Mouse (Mus musculus) intestine, embryonic 14.5 days (tissue): ENCODE results near the gene Fbxo28. TPM values are rescaled to one million over a fixed set of nuclear protein-coding genes. Genes with fewer than 3 reads are reported as not detected.
"Not testable (repeated sequence)": the region's sequence is repeated elsewhere in the genome, so short reads cannot be mapped to it uniquely, and the experiment has no call there.

Source experiments
- ATAC-seq: fragments of 200-750 bp; cut with Nextera tagmentation; replicated peaks from 2 replicates; pipeline ENCODE4 v1.8.0; 2017; ENCODE audit warnings: low read depth, moderate number of reproducible peaks, moderate TSS enrichment, moderate library complexity; ENCODE audit not compliant: low FRiP score, low TSS enrichment
- DNase-seq: peaks from one replicate; pipeline ENCODE4 v3.0.0-alpha.2; 2018; ENCODE audit warnings: low spot score
- H3K27ac ChIP-seq: fragments of 300-500 bp; sonication (generic); 2 replicates; pipeline ENCODE4 v1.5.1; 2014; ENCODE audit warnings: low read depth, mild to moderate bottlenecking, control low read depth
- H3K27me3 ChIP-seq: fragments of 300-500 bp; sonication (generic); replicated peaks from 2 replicates; pipeline ENCODE4 v1.6.1; 2014; ENCODE audit warnings: low read length, control low read depth; ENCODE audit not compliant: control insufficient read depth, insufficient read depth
- H3K36me3 ChIP-seq: fragments of 300-500 bp; sonication (generic); 2 replicates; pipeline ENCODE4 v1.6.1; 2014; ENCODE audit warnings: low read length, control low read depth; ENCODE audit not compliant: control insufficient read depth, insufficient read depth
- H3K4me1 ChIP-seq: fragments of 300-500 bp; sonication (generic); replicated peaks from 2 replicates; pipeline ENCODE4 v1.6.1; 2014; ENCODE audit warnings: low read length, control low read depth, mixed read lengths; ENCODE audit not compliant: control insufficient read depth, insufficient read depth
- H3K4me2 ChIP-seq: fragments of 300-500 bp; sonication (generic); 2 replicates; pipeline ENCODE4 v1.6.1; 2014; ENCODE audit warnings: low read length
- H3K4me3 ChIP-seq: fragments of 300-500 bp; sonication (generic); 2 replicates; pipeline ENCODE4 v1.5.1; 2014; ENCODE audit warnings: low read depth, low read length, control low read depth, mixed read lengths
- H3K9ac ChIP-seq: fragments of 300-500 bp; sonication (generic); 2 replicates; pipeline ENCODE4 v1.6.1; 2014; ENCODE audit warnings: mild to moderate bottlenecking, low read length
- H3K9me3 ChIP-seq: fragments of 300-500 bp; sonication (generic); 2 replicates; pipeline ENCODE4 v1.6.1; 2016; ENCODE audit warnings: low read length, control low read depth; ENCODE audit not compliant: control insufficient read depth
- WGBS: fragments of 180-500 bp; shearing (Covaris S2); extraction: QIAGEN DNeasy Blood & Tissue Kit; methylation state at CpG from one replicate; pipeline ENCODE4 v1.1.7; 2014; 5-methylcytosine and 5-hydroxymethylcytosine counted together
- polyA plus RNA-seq: library from polyadenylated mRNA; unstranded; fragments of >200 nt; fragmentation: Nextera tagmentation; extraction: Ambion mirVana; gene quantifications from 2 replicates; pipeline ENCODE4 v1.2.1, GENCODE M21; 2014

Gene Fbxo28
- polyA plus RNA-seq, 1 experiment from 2014 or later: 22.6 TPM

GRCm38 (mm10) chr1:182290741-182291140, 50.7 kb downstream of the Fbxo28 start:
- H3K4me1 ChIP-seq, H3K9me3 ChIP-seq, H3K36me3 ChIP-seq, H3K4me2 ChIP-seq, DNase-seq, H3K4me3 ChIP-seq, H3K27ac ChIP-seq, H3K9ac ChIP-seq, H3K27me3 ChIP-seq, ATAC-seq: not testable (repeated sequence)
- 90% methylated on average over 3 of the region's 3 CpGs for WGBS

DNA sequence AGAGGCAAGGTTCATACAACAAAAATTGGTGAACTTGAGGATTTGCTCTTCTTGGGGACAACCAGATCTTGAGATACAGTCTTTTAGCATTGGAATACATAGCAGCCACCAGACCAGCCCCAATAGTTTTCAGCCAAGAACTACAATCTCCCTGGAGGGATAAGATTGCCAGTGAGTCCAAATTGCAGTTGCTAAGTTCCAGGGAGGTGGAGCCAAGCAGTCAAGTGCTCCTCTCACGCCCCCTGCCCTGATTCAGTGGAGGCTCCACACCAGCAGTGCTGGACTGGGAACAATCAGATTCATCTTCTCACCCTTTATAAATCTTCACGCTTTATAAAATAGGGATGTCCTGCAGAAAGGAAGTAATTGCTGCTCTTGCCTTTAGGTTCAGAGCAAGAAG, 51.6 kb downstream of the Fbxo28 start:
- WGBS: 69% methylated on average over 2 of the region's 2 CpGs
- no peak for DNase-seq
- H3K9me3 ChIP-seq: no peaks in the 10 kb centered on the region

DNA sequence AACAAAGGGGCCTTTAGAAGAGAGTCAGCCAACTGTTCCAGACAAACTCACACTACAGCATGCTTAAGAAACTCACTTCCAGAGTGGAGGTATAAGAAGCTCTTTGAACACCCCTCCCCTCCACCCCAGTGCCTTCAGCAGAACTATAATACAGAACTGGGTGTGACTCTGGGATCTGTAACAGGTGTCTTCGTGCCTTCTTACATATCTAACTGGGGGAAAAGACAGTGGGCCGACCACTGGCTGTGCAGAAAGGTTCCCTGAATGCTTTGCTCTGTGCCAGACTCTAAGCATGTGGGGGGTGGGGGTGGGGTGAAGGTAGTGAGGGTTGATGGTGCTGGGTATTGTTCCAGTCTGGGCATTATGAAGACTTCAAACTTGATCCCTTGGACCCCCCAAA, 52.8 kb downstream of the Fbxo28 start:
- Histone ChIP-seq H3K4me2 (no peak overlapping the region), H3K36me3 (no peaks in the 10 kb centered on the region), H3K4me1 (no peaks in the 10 kb centered on the region), H3K27ac (no peak overlapping the region), H3K27me3 (no peaks in the 10 kb centered on the region), H3K9ac (no peak overlapping the region), H3K9me3 (no peaks in the 10 kb centered on the region), H3K4me3 (no peak overlapping the region)
- WGBS: 67% methylated on average over 2 of the region's 2 CpGs
- no peak for DNase-seq
- ATAC-seq: no peak

More for the DNA sequence above, 51.6 kb downstream of the Fbxo28 start:
- Histone ChIP-seq H3K4me2 (no peak overlapping the region), H3K9ac (no peak overlapping the region), H3K4me3 (no peak overlapping the region), H3K36me3 (no peaks in the 10 kb centered on the region), H3K27ac (no peak overlapping the region), H3K27me3 (no peaks in the 10 kb centered on the region), H3K4me1 (no peaks in the 10 kb centered on the region)
- ATAC-seq: no peak

DNA sequence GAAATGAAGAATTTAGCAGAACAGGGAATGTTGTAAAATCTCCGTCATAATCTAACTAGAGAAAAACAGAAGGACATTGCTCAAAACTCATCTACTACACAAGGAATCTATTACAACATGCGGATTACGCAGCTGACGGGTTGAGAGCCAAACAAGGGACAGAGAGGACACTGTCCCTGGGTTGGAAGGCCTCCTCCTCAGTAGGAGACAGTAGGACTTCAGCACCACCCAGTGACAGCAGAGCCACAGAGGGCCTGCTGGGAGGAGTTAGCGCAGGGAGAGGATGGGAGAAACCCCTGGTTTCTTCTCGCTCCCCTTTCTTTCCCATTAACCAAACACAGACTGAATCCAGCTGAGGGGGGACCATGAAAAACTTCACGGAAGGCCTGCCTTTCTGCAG, 53.6 kb downstream of the Fbxo28 start:
- no peak for ATAC-seq
- Histone ChIP-seq H3K36me3 (no peaks in the 10 kb centered on the region), H3K27ac (no peak overlapping the region), H3K9me3 (no peaks in the 10 kb centered on the region), H3K4me1 (no peaks in the 10 kb centered on the region), H3K4me3 (no peak overlapping the region), H3K27me3 (no peaks in the 10 kb centered on the region), H3K9ac (no peak overlapping the region), H3K4me2 (no peak overlapping the region)
- DNase-seq: no peak
- WGBS: 65% methylated on average over 7 of the region's 7 CpGs

GRCm38 (mm10) chr1:182284795-182285194, 56.6 kb downstream of the Fbxo28 start:
- no peaks in the 10 kb centered on the region for H3K36me3 ChIP-seq
- H3K9me3 ChIP-seq: no peaks in the 10 kb centered on the region
- no peak overlapping the region for H3K4me2 ChIP-seq
- no peak overlapping the region for H3K4me3 ChIP-seq
- 90% methylated on average over 2 of the region's 2 CpGs for WGBS
- H3K27me3 ChIP-seq: no peaks in the 10 kb centered on the region
- peaks cover 10% of the 10 kb centered on the region for H3K4me1 ChIP-seq
- H3K9ac ChIP-seq: no peak overlapping the region
- ATAC-seq (no peak), DNase-seq (peak; percentile 12)
- H3K27ac ChIP-seq: no peak overlapping the region

GRCm38 (mm10) chr1:182283231-182283630, 58.2 kb downstream of the Fbxo28 start:
- H3K4me1 ChIP-seq: peaks cover 10% of the 10 kb centered on the region
- no peaks in the 10 kb centered on the region for H3K9me3 ChIP-seq
- no peak overlapping the region for H3K27ac ChIP-seq
- peak overlapping the region; percentile 86 for H3K4me2 ChIP-seq
- ATAC-seq (no peak), DNase-seq (peak; percentile 41)
- H3K9ac ChIP-seq: no peak overlapping the region
- 46% methylated on average over 7 of the region's 7 CpGs for WGBS
- no peaks in the 10 kb centered on the region for H3K27me3 ChIP-seq
- peaks cover 11% of the 10 kb centered on the region for H3K36me3 ChIP-seq
- peak overlapping the region; percentile 83; the same call in 1 of the 2 replicates for H3K4me3 ChIP-seq

DNA sequence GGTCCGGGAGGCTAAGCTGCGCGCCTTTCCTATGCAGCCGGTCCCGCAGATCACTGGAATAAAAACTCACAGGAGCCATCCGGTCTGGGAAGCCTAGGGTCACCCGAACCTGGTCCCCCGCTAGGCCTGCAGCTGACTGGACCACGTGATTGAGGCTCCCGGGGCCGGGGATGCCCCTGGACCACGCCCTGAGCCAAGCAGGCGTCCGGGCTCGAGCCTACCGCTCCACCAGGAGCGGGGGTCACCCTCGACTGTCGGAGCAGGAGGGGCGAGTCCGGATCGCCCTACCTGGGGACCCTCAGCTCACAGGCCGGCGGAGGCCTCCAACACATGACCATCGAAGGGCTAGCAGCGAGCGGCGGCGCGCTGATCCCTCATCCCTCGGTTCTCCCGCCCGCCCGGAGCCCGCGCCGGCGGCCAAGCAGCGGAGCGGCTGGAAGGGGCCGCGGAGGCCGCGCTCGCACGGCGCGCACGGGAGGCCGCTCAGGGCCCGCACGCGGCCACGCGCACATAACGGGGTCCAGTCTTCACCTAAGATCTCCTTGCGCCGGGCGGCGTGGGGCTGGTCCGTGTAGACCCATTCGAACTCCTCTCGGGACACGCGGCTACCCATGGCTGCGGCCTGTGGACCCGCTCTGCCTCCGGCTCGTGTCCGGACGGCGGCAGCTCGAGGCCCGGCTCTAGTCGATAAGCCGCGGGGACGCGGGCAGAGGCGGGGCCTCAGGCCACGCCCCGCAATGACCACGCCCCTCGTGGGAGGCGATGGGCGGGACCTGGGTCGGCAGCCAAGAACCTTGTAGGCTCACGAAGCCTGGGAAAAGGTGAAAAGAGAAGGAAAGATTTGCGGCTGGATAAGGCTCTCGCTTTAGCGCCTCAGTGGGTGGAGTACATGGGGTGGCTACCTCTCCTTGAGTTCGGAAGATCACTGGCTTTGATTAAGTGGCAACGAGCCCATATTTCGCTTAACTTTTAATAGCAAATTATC, 59.0 kb downstream of the Fbxo28 start, which contains the start of gene Degs1:
Gene Degs1, minus strand, starts transcription at position 714 of the 985 bp plus-strand sequence.
- Histone ChIP-seq H3K36me3 (peaks cover 18% of the 10 kb centered on the region), H3K27ac (peak within 1 kb of the TSS; percentile 87), H3K9ac (peak within 1 kb of the TSS; percentile 87), H3K4me2 (peak within 1 kb of the TSS; percentile 86), H3K4me1 (peaks cover 10% of the 10 kb centered on the region), H3K9me3 (no peaks in the 10 kb centered on the region), H3K4me3 (peak within 1 kb of the TSS; percentile 83), H3K27me3 (no peaks in the 10 kb centered on the region)
- ATAC-seq (peak; percentile 94), DNase-seq (peak; percentile 99)
- under 1% methylated on average over 91 of the region's 94 CpGs for WGBS

DNA sequence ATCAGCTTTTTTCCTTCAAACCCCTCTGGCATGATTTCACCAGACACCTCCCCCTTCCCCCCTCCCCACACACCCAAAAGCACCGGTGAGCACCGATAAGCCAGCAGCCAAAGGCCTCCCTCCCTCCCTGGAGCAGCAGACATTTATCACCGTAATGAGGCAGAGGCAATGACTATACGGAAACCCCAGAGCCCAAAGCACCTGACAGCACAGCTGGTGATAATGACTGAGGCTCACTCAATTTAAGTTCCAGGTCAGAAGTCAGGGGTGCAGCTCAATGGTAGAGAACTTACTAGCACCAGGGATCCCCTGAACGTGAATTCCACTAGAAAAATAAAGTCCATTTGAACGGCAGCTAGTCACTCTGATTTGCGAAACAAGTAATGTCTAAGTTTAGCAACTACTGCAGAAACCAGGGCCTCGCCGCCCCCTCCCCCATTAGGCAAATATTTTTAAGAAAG, 60.1 kb downstream of the Fbxo28 start:
- H3K4me2 ChIP-seq: peak overlapping the region; percentile 86
- H3K9me3 ChIP-seq: no peaks in the 10 kb centered on the region
- ATAC-seq: no peak
- H3K4me1 ChIP-seq: peaks cover 10% of the 10 kb centered on the region
- peak overlapping the region; percentile 87; the same call in 1 of the 2 replicates for H3K9ac ChIP-seq
- no peaks in the 10 kb centered on the region for H3K27me3 ChIP-seq
- H3K27ac ChIP-seq: no peak overlapping the region
- peak overlapping the region; percentile 83 for H3K4me3 ChIP-seq
- H3K36me3 ChIP-seq: peaks cover 29% of the 10 kb centered on the region
- peak; percentile 63 for DNase-seq
- 23% methylated on average over 9 of the region's 9 CpGs for WGBS
